Mouse (Mus musculus): ENCODE data around the gene Mfsd4b5. TPM values are rescaled to one million over a fixed set of nuclear protein-coding genes. Genes with fewer than 3 reads are reported as not detected.
A peak's percentile ranks its signal among the peaks of the same experiment; 100 is the strongest.
"Not testable (repeated sequence)": the region's sequence is repeated elsewhere in the genome, so short reads cannot be mapped to it uniquely, and the experiment has no call there.

The Mfsd4b5 gene
- polyA plus RNA-seq, 1 experiment: not detected

GRCm38 (mm10) chr10:39955163-39955562, 31.3 kb downstream of the Mfsd4b5 start:
- no peaks in the 10 kb centered on the region for H3K9me3 ChIP-seq (replicated peaks; ENCODE audit: control insufficient read depth, insufficient read depth, low read length, poor library complexity, severe bottlenecking)
- no peaks in the 10 kb centered on the region for H3K4me1 ChIP-seq (ENCODE audit: control insufficient read depth, insufficient read depth, low read length)
- no peak overlapping the region for H3K4me3 ChIP-seq (ENCODE audit: low read depth, low read length)
- H3K27me3 ChIP-seq (ENCODE audit: control insufficient read depth, insufficient read depth, low read length, poor library complexity, severe bottlenecking): peaks cover 4% of the 10 kb centered on the region; the same call in 1 of the 2 replicates
- no peak for TF ChIP-seq POLR2A (IDR thresholded peaks at IDR 0.05; ENCODE audit: insufficient read depth, low read length)
- no peak for TF ChIP-seq EP300 (IDR thresholded peaks at IDR 0.05; ENCODE audit: insufficient read depth, low read depth, low read length)
- TF ChIP-seq CTCF (IDR thresholded peaks at IDR 0.05; ENCODE audit: low read depth, low read length): no peak
- no peak overlapping the region for H3K9ac ChIP-seq (ENCODE audit: low read depth, poor library complexity, severe bottlenecking)
- no peak overlapping the region for H3K27ac ChIP-seq (ENCODE audit: insufficient read depth, low read length)
- H3K36me3 ChIP-seq (ENCODE audit: control insufficient read depth, insufficient read depth, low read length, poor library complexity, severe bottlenecking): no peaks in the 10 kb centered on the region

GRCm38 (mm10) chr10:39949377-39949954, 37.0 kb downstream of the Mfsd4b5 start:
- H3K27me3 ChIP-seq (ENCODE audit: control insufficient read depth, insufficient read depth, low read length, poor library complexity, severe bottlenecking): no peaks in the 10 kb centered on the region
- no peak for TF ChIP-seq EP300 (IDR thresholded peaks at IDR 0.05; ENCODE audit: insufficient read depth, low read depth, low read length)

GRCm38 (mm10) chr10:39947195-39947594, 39.3 kb downstream of the Mfsd4b5 start:
- not testable (repeated sequence) for H3K9ac ChIP-seq (ENCODE audit: low read depth, poor library complexity, severe bottlenecking); H3K9me3 ChIP-seq (replicated peaks; ENCODE audit: control insufficient read depth, insufficient read depth, low read length, poor library complexity, severe bottlenecking); H3K36me3 ChIP-seq (ENCODE audit: control insufficient read depth, insufficient read depth, low read length, poor library complexity, severe bottlenecking); H3K27me3 ChIP-seq (ENCODE audit: control insufficient read depth, insufficient read depth, low read length, poor library complexity, severe bottlenecking); H3K4me1 ChIP-seq (ENCODE audit: control insufficient read depth, insufficient read depth, low read length); H3K27ac ChIP-seq (ENCODE audit: insufficient read depth, low read length); H3K4me3 ChIP-seq (ENCODE audit: low read depth, low read length)

More at GRCm38 (mm10) chr10:39949377-39949954, 37.0 kb downstream of the Mfsd4b5 start:
- H3K27ac ChIP-seq (ENCODE audit: insufficient read depth, low read length): no peak overlapping the region
- H3K4me3 ChIP-seq (ENCODE audit: low read depth, low read length): no peak overlapping the region
- no peaks in the 10 kb centered on the region for H3K4me1 ChIP-seq (ENCODE audit: control insufficient read depth, insufficient read depth, low read length)
- no peaks in the 10 kb centered on the region for H3K9me3 ChIP-seq (replicated peaks; ENCODE audit: control insufficient read depth, insufficient read depth, low read length, poor library complexity, severe bottlenecking)
- no peak overlapping the region for H3K9ac ChIP-seq (ENCODE audit: low read depth, poor library complexity, severe bottlenecking)
- no peaks in the 10 kb centered on the region for H3K36me3 ChIP-seq (ENCODE audit: control insufficient read depth, insufficient read depth, low read length, poor library complexity, severe bottlenecking)

GRCm38 (mm10) chr10:39936553-39936952, 49.9 kb downstream of the Mfsd4b5 start:
- Histone ChIP-seq H3K9me3 (replicated peaks; ENCODE audit: control insufficient read depth, insufficient read depth, low read length, poor library complexity, severe bottlenecking) (no peaks in the 10 kb centered on the region), H3K4me3 (ENCODE audit: low read depth, low read length) (no peak overlapping the region), H3K9ac (ENCODE audit: low read depth, poor library complexity, severe bottlenecking) (no peak overlapping the region), H3K27me3 (ENCODE audit: control insufficient read depth, insufficient read depth, low read length, poor library complexity, severe bottlenecking) (no peaks in the 10 kb centered on the region), H3K27ac (ENCODE audit: insufficient read depth, low read length) (no peak overlapping the region), H3K36me3 (ENCODE audit: control insufficient read depth, insufficient read depth, low read length, poor library complexity, severe bottlenecking) (no peaks in the 10 kb centered on the region), H3K4me1 (ENCODE audit: control insufficient read depth, insufficient read depth, low read length) (no peaks in the 10 kb centered on the region)
- TF ChIP-seq EP300 (IDR thresholded peaks at IDR 0.05; ENCODE audit: insufficient read depth, low read depth, low read length) (no peak), POLR2A (IDR thresholded peaks at IDR 0.05; ENCODE audit: insufficient read depth, low read length) (no peak), CTCF (IDR thresholded peaks at IDR 0.05; ENCODE audit: low read depth, low read length) (no peak)

- TF ChIP-seq CTCF (IDR thresholded peaks at IDR 0.05; ENCODE audit: low read depth, low read length) (no peak), EP300 (IDR thresholded peaks at IDR 0.05; ENCODE audit: insufficient read depth, low read depth, low read length) (no peak), POLR2A (IDR thresholded peaks at IDR 0.05; ENCODE audit: insufficient read depth, low read length) (no peak)
- Histone ChIP-seq H3K36me3 (ENCODE audit: control insufficient read depth, insufficient read depth, low read length, poor library complexity, severe bottlenecking) (no peaks in the 10 kb centered on the region), H3K9me3 (replicated peaks; ENCODE audit: control insufficient read depth, insufficient read depth, low read length, poor library complexity, severe bottlenecking) (no peaks in the 10 kb centered on the region), H3K27ac (ENCODE audit: insufficient read depth, low read length) (no peak within 1 kb of the TSS), H3K9ac (ENCODE audit: low read depth, poor library complexity, severe bottlenecking) (peak within 1 kb of the TSS; percentile 52), H3K4me3 (ENCODE audit: low read depth, low read length) (peak within 1 kb of the TSS; percentile 54), H3K4me1 (ENCODE audit: control insufficient read depth, insufficient read depth, low read length) (no peaks in the 10 kb centered on the region), H3K27me3 (ENCODE audit: control insufficient read depth, insufficient read depth, low read length, poor library complexity, severe bottlenecking) (peaks cover 8% of the 10 kb centered on the region)
Observed at GRCm38 (mm10) chr10:39926616-39927139, 59.8 kb downstream of the Mfsd4b5 start, which contains the start of gene Mfsd4b2. TSS of gene Mfsd4b2 (minus strand) at chr10:39926923.

- not testable (repeated sequence) for H3K27ac ChIP-seq (ENCODE audit: insufficient read depth, low read length); H3K4me1 ChIP-seq (ENCODE audit: control insufficient read depth, insufficient read depth, low read length); H3K27me3 ChIP-seq (ENCODE audit: control insufficient read depth, insufficient read depth, low read length, poor library complexity, severe bottlenecking); H3K9me3 ChIP-seq (replicated peaks; ENCODE audit: control insufficient read depth, insufficient read depth, low read length, poor library complexity, severe bottlenecking); H3K36me3 ChIP-seq (ENCODE audit: control insufficient read depth, insufficient read depth, low read length, poor library complexity, severe bottlenecking); H3K4me3 ChIP-seq (ENCODE audit: low read depth, low read length); H3K9ac ChIP-seq (ENCODE audit: low read depth, poor library complexity, severe bottlenecking)
Observed at GRCm38 (mm10) chr10:39924556-39924955, 61.9 kb downstream of the Mfsd4b5 start.
